ENCODE assay signal across 8 mouse cellular contexts in the genomic region with DNA sequence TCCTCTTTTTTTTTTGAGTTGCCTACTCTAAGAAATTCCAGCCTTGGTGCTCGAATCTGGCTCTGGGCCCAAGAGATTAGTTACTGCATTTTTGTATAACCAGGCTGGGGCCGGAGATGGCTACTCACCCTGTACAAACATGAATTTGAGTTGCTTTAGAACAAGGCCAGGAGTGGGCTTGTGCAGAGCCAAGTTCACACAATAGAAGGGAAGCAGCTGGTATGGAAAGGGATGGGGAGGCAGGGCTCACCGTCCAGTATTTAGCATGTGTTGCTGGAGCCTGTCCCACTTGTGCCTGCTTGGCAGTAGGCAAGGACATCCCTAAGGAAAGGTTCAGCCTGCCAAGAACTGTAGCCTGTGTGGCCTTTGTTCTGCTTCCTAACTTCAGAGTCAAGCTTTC. TPM values are rescaled to one million over a fixed set of nuclear protein-coding genes. Genes with fewer than 3 reads are reported as not detected.
DNase-seq lines count a peak whose midpoint lies in the region; ATAC-seq lines count a peak whose summit lies in the region.

No protein-coding gene starts in this region.

- H3K4me3 ChIP-seq in lung, embryonic 16.5 days (ENCODE audit: low read length): no peak overlapping the region

- no peaks in the 10 kb centered on the region for H3K36me3 ChIP-seq in lung, embryonic 16.5 days (ENCODE audit: control insufficient read depth, insufficient read depth, low read length)

- peaks cover 18% of the 10 kb centered on the region for H3K4me1 ChIP-seq in lung, embryonic 16.5 days (replicated peaks; ENCODE audit: control insufficient read depth, insufficient read depth, low read length)

- H3K9ac ChIP-seq in lung, embryonic 16.5 days (ENCODE audit: low read length): no peak overlapping the region

- no peaks in the 10 kb centered on the region for H3K27me3 ChIP-seq in lung, embryonic 16.5 days (ENCODE audit: control insufficient read depth, insufficient read depth, low read depth, low read length)

- peak overlapping the region; percentile 93 for H3K27ac ChIP-seq in lung, embryonic 16.5 days (ENCODE audit: low read length)

- no peaks in the 10 kb centered on the region for H3K9me3 ChIP-seq in lung, embryonic 16.5 days (ENCODE audit: control insufficient read depth, low read length)

- peak; percentile 95 for ATAC-seq in lung, embryonic 16.5 days (ENCODE audit: low read depth)

- DNase-seq in ovary, adult 18-20 months (ENCODE audit: low spot score): peak; percentile 64
- no peak for DNase-seq in ovary, postnatal 10 days (ENCODE audit: low spot score)
- DNase-seq in cerebellum, postnatal 14 days: peak; percentile 60 to 63
- DNase-seq in heart, postnatal 10 days: peak; percentile 61 to 64
- DNase-seq in embryo, embryonic 9.5 days (ENCODE audit: extremely low spot score): no peak
- DNase-seq in yolk sac, embryonic 10.5 days (ENCODE audit: low spot score): no peak
- DNase-seq in right cerebral cortex, postnatal 14 days: no peak

- intact Hi-C loops in heart, postnatal 10 days (cut with DNase I): no loop called here

- 11% methylated on average over 3 of the region's 3 CpGs for WGBS in lung, embryonic 16.5 days

- no peak overlapping the region; the same call in 1 of the 2 replicates for H3K4me2 ChIP-seq in lung, embryonic 16.5 days (ENCODE audit: low read depth, low read length)

RNA-seq across cellular contexts. Expression of a gene that starts 30.7 kb away (rescaled TPM):
- 1 to 10 TPM in 1 of 2 experiments, under 1 TPM in 1; 0.97 to 1.2 TPM for total RNA-seq in heart, postnatal 10 days (2021)
- 2.2 and 2.6 TPM in 2 replicates for polyA plus RNA-seq in lung, embryonic 16.5 days (2015; fragmentation: Nextera tagmentation; extraction: Ambion mirVana)

RNA-seq across cellular contexts. Expression of a gene that starts 50.7 kb away (rescaled TPM):
- 1 to 10 TPM; 2.3 to 3.4 TPM for total RNA-seq in heart, postnatal 10 days (2021)
- 13.5 and 14.3 TPM in 2 replicates for polyA plus RNA-seq in lung, embryonic 16.5 days (2015; fragmentation: Nextera tagmentation; extraction: Ambion mirVana)

Comparison
In these comparisons a context has a peak if more than half of its experiments do, and no peak if none do; other contexts are left out.
1. DNase-seq: peak in ovary, adult 18-20 months (single experiment), cerebellum, postnatal 14 days (2 of 2) and heart, postnatal 10 days (2 of 2); none in ovary, postnatal 10 days (single experiment), embryo, embryonic 9.5 days (single experiment), yolk sac, embryonic 10.5 days (single experiment) and right cerebral cortex, postnatal 14 days (single experiment).